Mouse (Mus musculus) heart, embryonic 10.5 days (tissue): ENCODE measurements at regions not wholly inside any gene's neighbourhood (a gene's known extent, or its start where the extent isn't known, plus 50 kb on each side); places are given as distances from the start of the nearest gene placed in this dataset.
"Not testable (repeated sequence)": the region's sequence is repeated elsewhere in the genome, so short reads cannot be mapped to it uniquely, and the experiment has no call there.

Source experiments
- DNase-seq: peaks from one replicate; pipeline ENCODE4 v3.0.0-alpha.2; 2017; ENCODE audit warnings: low spot score
- H3K27ac ChIP-seq: fragments of 300-500 bp; sonication (generic); 2 replicates; pipeline ENCODE4 v1.5.1; 2016; ENCODE audit warnings: mild to moderate bottlenecking
- H3K27me3 ChIP-seq: fragments of 300-500 bp; sonication (generic); 2 replicates; pipeline ENCODE4 v1.6.1; 2016; ENCODE audit warnings: mild to moderate bottlenecking; ENCODE audit not compliant: poor library complexity, insufficient read depth, severe bottlenecking
- H3K36me3 ChIP-seq: fragments of 300-500 bp; sonication (generic); 2 replicates; pipeline ENCODE4 v1.6.1; 2016; ENCODE audit warnings: mild to moderate bottlenecking, moderate library complexity
- H3K4me1 ChIP-seq: fragments of 300-500 bp; sonication (generic); 2 replicates; pipeline ENCODE4 v1.6.1; 2016; ENCODE audit warnings: mild to moderate bottlenecking
- H3K4me3 ChIP-seq: fragments of 300-500 bp; sonication (generic); 2 replicates; pipeline ENCODE4 v1.5.1; 2016; ENCODE audit warnings: mild to moderate bottlenecking, moderate library complexity
- H3K9me3 ChIP-seq: fragments of 300-500 bp; sonication (generic); 2 replicates; pipeline ENCODE4 v1.6.1; 2016; ENCODE audit warnings: mild to moderate bottlenecking, moderate library complexity
- WGBS: fragments of 180-500 bp; shearing (Covaris S2); methylation state at CpG from one replicate; pipeline ENCODE4 v1.1.7; 2016; 5-methylcytosine and 5-hydroxymethylcytosine counted together

DNA sequence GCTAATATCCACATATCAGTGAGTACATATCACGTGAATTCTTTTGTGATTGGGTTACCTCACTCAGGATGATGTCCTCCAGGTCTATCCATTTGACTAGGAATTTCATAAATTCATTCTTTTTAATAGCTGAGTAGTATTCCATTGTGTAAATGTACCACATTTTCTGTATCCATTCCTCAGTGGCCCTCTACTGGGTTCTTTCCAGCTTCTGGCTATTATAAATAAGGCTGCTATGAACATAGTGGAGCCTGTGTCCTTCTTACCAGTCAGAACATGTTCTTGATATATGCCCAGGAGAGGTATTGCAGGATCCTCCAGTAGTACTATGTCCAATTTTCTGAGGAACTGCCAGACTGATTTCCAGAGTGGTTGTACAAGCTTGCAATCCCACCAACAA is 884.0 kb upstream of the Lrrc4c start:
- H3K4me1 ChIP-seq, H3K27ac ChIP-seq, DNase-seq, H3K9me3 ChIP-seq, H3K4me3 ChIP-seq, H3K36me3 ChIP-seq, H3K27me3 ChIP-seq: not testable (repeated sequence)
- WGBS = 74% methylated on average over 1 of the region's 1 CpGs

DNA sequence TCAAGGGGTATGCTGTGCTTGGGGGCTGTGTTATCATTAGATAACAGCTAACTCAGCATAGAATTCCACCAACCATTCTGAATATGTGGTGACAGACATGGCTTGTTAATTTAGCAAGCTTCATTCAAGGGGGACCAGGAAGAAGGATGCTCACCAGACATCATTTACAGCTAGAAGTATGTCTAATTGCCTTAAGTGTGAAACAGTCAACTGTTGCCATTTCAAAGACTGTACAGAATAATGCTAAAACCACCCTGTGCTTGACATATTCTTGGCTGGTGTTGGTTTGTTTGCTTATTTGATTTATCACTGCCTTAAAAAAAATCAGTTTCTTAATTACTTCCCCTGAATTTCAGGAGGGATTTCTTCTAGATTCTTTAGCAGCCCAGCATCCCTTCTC is 877.0 kb upstream of the Lrrc4c start:
- Histone ChIP-seq H3K9me3 (no peaks in the 10 kb centered on the region), H3K27ac (no peak overlapping the region), H3K4me3 (no peak overlapping the region), H3K36me3 (no peaks in the 10 kb centered on the region), H3K27me3 (no peaks in the 10 kb centered on the region), H3K4me1 (no peaks in the 10 kb centered on the region)
- DNase-seq = no peak

DNA sequence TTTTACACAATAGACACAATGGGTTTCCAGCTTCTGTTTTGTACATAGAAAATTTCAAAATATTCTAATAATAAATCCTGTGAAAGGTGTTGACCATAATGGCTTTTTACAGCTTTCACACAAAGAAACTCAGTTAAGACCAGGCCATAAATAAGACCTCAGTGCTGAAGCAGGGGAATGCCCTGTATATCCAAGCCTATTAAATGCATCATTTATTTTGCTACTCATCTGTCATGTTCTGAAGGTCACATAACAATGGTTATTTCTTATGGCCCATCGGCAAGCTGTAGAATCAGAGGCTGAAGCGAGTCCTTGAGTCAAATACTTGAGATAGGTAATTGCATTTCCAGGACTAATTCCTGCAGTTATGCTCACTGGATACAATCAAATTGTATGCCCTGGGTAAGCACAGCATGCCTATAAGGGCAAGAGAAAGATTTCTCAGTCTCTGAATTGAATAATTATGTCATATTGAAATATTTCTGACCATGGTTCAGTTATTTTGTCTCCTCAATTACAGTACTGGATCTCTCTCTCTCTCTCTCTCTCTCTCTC is 874.6 kb upstream of the Lrrc4c start:
- no peak overlapping the region for H3K4me3 ChIP-seq
- 79% methylated on average over 2 of the region's 2 CpGs for WGBS
- no peaks in the 10 kb centered on the region for H3K9me3 ChIP-seq
- H3K4me1 ChIP-seq = no peaks in the 10 kb centered on the region
- H3K27ac ChIP-seq = no peak overlapping the region
- H3K27me3 ChIP-seq = no peaks in the 10 kb centered on the region
- no peaks in the 10 kb centered on the region for H3K36me3 ChIP-seq
- no peak for DNase-seq

DNA sequence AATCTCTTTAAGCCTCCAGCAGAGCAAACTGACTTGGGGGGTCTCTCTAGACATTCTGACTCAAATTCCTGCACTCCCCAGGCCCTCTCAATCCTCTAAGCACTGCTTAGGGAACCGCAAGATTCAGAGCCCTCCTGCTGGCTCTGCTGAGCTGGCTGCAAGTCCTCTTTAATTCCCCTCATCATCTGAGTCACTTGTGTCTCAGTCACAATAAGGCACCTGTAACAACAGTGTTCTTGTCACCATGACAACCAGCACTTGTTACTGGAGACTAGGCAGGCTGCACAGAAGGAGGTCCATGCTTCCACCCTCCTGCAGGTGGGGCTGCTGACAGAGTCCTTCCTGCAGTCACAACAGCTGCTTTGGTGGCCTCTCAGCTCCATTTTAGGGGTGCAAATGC is 869.1 kb upstream of the Lrrc4c start:
- Histone ChIP-seq H3K4me3 (no peak overlapping the region), H3K4me1 (no peaks in the 10 kb centered on the region), H3K27ac (no peak overlapping the region), H3K27me3 (no peaks in the 10 kb centered on the region), H3K9me3 (no peaks in the 10 kb centered on the region), H3K36me3 (no peaks in the 10 kb centered on the region)
- 5% methylated on average over 1 of the region's 1 CpGs for WGBS
- no peak for DNase-seq

DNA sequence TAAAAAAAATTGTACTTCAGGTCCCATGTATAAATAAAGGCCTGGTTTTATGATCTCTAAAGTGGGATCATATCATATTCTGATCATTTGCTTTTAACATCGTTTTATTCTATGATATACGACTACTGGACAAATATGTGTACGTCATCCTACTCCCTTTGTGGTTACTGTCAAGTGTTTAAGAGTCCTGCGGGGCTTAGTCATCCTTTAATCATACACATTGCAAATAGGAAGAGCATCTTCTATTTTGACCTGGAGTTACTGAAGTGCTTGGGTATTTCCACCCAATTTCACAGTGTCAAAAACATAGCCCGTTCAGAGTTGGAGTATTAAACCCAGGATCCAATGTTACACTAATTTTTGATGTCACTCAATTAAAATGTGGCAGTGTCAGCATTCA is 838.1 kb upstream of the Lrrc4c start:
- no peak overlapping the region for H3K4me3 ChIP-seq
- H3K9me3 ChIP-seq = no peaks in the 10 kb centered on the region
- H3K27me3 ChIP-seq = no peaks in the 10 kb centered on the region
- no peaks in the 10 kb centered on the region for H3K4me1 ChIP-seq
- no peaks in the 10 kb centered on the region for H3K36me3 ChIP-seq
- no peak overlapping the region for H3K27ac ChIP-seq
- 83% methylated on average over 5 of the region's 5 CpGs for WGBS
- no peak for DNase-seq

DNA sequence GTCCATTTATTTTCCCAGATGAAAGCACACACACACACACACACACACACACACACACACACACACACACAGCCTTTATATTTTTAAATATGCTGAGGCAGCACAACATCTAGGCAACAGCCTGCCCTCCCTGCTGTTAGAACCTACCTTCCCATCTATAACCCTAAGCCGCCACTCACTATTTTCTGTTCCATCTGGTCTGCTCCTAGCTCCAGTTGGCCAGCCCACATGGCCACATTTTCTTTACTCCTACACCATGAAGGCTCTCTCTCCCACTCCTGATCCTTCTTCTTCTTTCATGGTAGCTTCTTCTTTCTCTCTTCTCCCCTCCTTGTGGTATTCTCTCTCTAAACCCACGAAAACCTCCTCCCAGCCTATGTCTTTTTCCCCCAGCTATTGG is 834.6 kb upstream of the Lrrc4c start:
- Histone ChIP-seq H3K4me1 (no peaks in the 10 kb centered on the region), H3K27me3 (no peaks in the 10 kb centered on the region), H3K27ac (no peak overlapping the region), H3K36me3 (no peaks in the 10 kb centered on the region), H3K4me3 (no peak overlapping the region), H3K9me3 (no peaks in the 10 kb centered on the region)
- WGBS = 77% methylated on average over 2 of the region's 2 CpGs
- no peak for DNase-seq

DNA sequence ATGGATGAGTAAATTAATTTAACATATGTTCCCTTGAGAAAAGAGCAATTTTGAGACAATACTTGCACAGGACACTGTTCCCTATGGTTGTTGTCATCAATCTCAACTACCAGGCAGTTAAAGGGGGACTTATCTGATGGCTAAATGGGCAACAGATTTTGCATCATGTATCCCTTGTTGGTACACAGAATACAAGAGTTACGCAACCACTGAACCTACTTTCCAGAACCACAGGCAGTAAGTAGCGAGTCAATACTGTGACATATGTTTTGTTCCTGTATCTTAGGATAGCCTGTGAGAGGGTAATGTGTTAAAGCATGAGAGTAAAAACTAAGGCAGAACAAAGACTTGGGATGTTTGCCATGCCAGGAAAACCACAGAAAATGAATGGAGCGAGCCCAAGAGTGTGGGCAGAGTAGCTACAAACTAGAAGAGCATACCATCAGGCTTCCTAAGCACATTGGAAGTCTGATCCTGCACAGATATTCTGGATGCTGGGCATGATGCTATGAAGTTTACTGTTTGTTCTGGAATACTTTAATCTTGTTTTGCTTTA is 830.3 kb upstream of the Lrrc4c start:
- H3K36me3 ChIP-seq = no peaks in the 10 kb centered on the region
- no peak for DNase-seq
- no peaks in the 10 kb centered on the region for H3K27me3 ChIP-seq
- H3K27ac ChIP-seq = no peak overlapping the region
- no peak overlapping the region for H3K4me3 ChIP-seq
- no peaks in the 10 kb centered on the region for H3K9me3 ChIP-seq
- 92% methylated on average over 3 of the region's 3 CpGs for WGBS
- H3K4me1 ChIP-seq = no peaks in the 10 kb centered on the region

DNA sequence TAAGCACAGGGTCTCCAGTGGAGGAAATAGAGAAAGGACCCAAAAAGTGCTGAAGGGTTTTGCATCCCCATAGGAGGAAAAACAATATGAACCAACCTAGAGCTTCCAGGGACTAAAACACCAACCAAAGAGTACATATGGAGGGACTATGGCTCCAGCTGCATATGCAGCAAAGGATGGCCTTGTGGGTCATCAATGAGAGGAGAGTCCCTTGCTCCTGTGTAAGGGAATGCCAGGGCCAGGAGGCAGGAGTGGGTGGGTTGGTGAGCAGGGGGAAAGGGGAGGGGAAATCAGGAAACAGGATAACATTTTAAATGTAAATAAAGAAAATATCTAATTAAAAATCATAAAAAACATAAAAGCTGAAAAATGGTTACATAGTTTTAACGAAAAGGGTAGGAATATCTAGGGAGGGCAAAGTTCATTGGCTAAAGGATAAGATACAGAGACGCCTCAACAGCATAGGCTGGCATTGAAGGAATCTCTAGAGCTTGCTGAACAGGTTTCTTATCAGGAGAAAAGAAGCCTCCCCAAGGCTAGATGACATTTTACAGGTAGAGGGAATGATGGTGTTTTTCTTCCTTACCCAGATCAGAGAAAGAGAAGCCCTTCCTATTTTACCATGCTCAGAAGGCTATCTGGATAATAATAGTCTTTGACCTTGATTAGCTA is 823.8 kb upstream of the Lrrc4c start:
- no peaks in the 10 kb centered on the region for H3K36me3 ChIP-seq
- H3K9me3 ChIP-seq = no peaks in the 10 kb centered on the region
- H3K4me3 ChIP-seq = no peak overlapping the region
- H3K27ac ChIP-seq = no peak overlapping the region
- DNase-seq = no peak
- no peaks in the 10 kb centered on the region for H3K27me3 ChIP-seq
- H3K4me1 ChIP-seq = no peaks in the 10 kb centered on the region
- WGBS = 52% methylated on average over 2 of the region's 2 CpGs

DNA sequence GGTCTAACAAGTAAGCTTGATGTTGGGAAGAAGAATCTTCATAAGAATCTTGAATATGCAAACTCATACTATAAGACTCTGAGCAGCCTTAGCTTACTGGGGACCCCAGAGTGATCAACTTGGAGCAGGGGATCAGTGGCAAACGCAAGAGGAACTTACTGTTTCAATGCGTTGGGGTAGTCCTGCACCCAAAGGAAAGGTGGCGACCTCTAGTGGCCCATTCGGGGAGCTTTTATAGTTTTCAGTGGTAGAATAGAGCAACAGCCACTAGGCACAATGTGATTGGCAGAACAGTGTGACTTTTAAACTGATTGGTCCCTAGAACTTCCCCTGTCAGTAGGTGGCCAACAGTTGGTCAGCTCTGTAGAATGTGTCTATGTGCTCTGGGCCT is 823.3 kb upstream of the Lrrc4c start:
- no peaks in the 10 kb centered on the region for H3K9me3 ChIP-seq
- H3K4me1 ChIP-seq = no peaks in the 10 kb centered on the region
- H3K27ac ChIP-seq = no peak overlapping the region
- 42% methylated on average over 4 of the region's 4 CpGs for WGBS
- no peaks in the 10 kb centered on the region for H3K27me3 ChIP-seq
- H3K4me3 ChIP-seq = no peak overlapping the region
- H3K36me3 ChIP-seq = no peaks in the 10 kb centered on the region
- DNase-seq = no peak

DNA sequence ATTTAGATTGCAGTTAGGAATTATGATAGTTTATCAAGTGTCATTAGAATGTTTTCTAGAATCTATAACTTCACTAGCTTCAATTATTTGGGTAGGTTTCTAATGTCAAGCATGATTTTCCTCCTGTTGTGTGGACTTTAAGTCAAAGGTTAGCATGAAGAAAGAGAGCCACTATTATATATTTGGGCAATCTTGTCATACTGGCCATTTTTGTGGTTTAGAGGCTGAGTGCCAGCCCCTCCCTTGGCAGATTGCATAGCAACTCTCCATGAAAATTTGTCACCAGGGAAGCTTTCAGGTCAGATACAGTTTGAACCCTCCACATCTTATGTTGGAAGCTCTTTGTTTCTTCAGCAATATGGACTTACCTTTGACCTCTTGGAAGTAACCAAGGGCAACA is 806.7 kb upstream of the Lrrc4c start:
- H3K4me1 ChIP-seq = no peaks in the 10 kb centered on the region
- no peaks in the 10 kb centered on the region for H3K27me3 ChIP-seq
- H3K36me3 ChIP-seq = no peaks in the 10 kb centered on the region
- H3K4me3 ChIP-seq = no peak overlapping the region
- no peaks in the 10 kb centered on the region for H3K9me3 ChIP-seq
- H3K27ac ChIP-seq = no peak overlapping the region
- no peak for DNase-seq

DNA sequence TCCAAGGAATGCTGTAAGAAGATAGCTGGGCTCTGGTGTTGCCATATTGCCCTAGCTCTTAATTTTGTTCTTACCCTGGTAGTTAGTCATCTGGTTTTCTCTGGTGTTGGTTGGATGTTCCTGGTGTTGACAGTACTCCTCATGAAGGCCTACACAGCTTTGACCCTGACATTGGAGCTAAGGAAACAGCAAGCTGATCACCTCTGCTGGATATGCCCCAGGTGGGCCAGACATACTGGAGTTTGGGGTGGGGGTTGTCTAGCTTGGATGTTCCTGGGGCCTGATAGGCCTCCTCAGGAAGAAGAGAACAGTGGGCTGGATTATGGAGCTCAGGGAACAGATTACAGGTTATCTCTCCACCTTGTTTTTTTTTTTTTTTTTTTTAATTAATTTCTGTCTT is 796.3 kb upstream of the Lrrc4c start:
- no peaks in the 10 kb centered on the region for H3K36me3 ChIP-seq
- H3K27me3 ChIP-seq = no peaks in the 10 kb centered on the region
- DNase-seq = peak; percentile 58
- H3K4me1 ChIP-seq = no peaks in the 10 kb centered on the region
- H3K9me3 ChIP-seq = no peaks in the 10 kb centered on the region
- no peak overlapping the region for H3K4me3 ChIP-seq
- no peak overlapping the region for H3K27ac ChIP-seq

DNA sequence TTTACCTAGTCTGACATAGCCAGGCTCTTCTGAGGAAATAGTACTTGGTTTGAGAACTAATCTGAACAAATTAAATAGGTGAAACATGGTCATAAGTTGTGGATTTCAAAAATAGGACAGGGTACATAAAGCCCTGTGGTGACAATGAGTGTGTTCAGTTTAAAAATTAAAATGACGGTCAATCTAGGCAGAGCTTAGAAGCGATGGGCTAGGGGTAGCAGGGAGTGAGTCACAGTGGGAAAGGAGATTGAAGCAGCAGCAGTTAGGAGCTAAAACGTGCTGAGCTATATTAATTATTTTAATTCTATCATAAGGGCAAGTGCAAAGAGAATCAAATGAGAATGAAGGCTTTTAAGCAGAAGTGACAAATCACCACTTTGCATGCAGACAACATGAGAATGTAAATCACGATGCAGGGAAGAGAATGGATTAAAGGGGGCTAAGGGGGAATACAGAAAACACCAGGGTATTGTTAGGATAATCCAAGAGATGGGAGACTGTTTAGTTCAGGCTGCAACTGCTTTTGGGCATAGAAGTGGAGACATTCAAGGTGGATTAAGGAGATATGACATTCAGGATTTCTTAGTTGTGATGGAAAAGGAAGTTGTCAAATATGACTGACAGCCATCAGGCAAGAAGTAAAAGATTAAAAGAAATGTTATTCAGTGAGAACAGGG is 793.2 kb upstream of the Lrrc4c start:
- no peak for DNase-seq
- no peaks in the 10 kb centered on the region for H3K9me3 ChIP-seq
- no peaks in the 10 kb centered on the region for H3K36me3 ChIP-seq
- no peak overlapping the region for H3K4me3 ChIP-seq
- H3K27ac ChIP-seq = no peak overlapping the region
- H3K27me3 ChIP-seq = no peaks in the 10 kb centered on the region
- H3K4me1 ChIP-seq = no peaks in the 10 kb centered on the region
- WGBS = 61% methylated on average over 4 of the region's 4 CpGs

DNA sequence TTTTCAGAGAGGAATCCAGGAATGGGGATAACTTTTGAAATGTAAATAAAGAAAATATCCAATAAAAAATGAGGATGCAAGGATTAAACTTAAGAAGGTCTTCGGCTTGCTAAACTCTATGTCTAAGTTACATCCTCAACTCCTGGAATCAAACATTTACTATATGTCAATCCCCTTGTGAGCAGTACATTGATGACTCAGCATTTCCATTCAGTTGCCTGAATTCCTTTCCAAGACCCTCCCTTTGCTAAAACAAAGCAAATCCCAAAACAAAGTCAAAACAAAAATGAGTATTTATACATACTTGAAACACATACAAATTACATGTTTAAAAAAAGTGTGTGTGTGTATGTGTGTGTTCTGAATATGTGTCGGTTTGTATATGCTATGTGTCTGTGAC is 753.9 kb upstream of the Lrrc4c start:
- DNase-seq = no peak
- Histone ChIP-seq H3K4me1 (no peaks in the 10 kb centered on the region), H3K27ac (no peak overlapping the region), H3K4me3 (no peak overlapping the region), H3K36me3 (no peaks in the 10 kb centered on the region), H3K27me3 (no peaks in the 10 kb centered on the region), H3K9me3 (no peaks in the 10 kb centered on the region)
- WGBS = 83% methylated on average over 2 of the region's 2 CpGs

DNA sequence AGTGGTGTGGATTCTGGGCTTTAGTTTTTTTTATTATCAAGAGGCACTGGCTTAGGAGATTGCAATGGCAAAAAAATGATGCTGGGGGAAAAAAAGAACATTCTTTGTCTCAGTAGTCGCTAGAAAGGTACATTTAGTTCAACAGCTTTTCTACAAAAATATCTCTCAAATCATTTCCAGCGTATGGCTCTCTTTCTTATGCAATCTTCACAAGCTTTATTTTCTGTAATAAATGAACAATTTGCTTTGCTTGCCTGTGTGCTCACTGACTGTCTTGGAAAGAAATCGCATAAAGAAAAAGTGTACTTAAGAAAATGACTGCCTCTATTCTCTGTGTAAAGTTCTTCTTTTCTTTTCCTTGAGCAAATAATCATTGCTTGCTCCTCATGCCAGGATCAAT is 742.1 kb upstream of the Lrrc4c start:
- DNase-seq = no peak
- no peaks in the 10 kb centered on the region for H3K36me3 ChIP-seq
- H3K9me3 ChIP-seq = no peaks in the 10 kb centered on the region
- H3K4me3 ChIP-seq = no peak overlapping the region
- no peak overlapping the region for H3K27ac ChIP-seq
- WGBS = 94% methylated on average over 3 of the region's 3 CpGs
- no peaks in the 10 kb centered on the region for H3K4me1 ChIP-seq
- no peaks in the 10 kb centered on the region for H3K27me3 ChIP-seq
